Mouse (Mus musculus) spleen, adult 2 months (tissue): ENCODE results near the gene Klrb1b.

Experiments used
- CTCF ChIP-seq: fragments of 200-500 bp; IDR thresholded peaks from 2 replicates; pipeline ENCODE4 v1.5.1; 2011; ENCODE audit warnings: mild to moderate bottlenecking, inconsistent platforms; ENCODE audit not compliant: insufficient read depth, insufficient read length, insufficient replicate concordance; ENCODE audit errors: extremely low read depth
- POLR2A ChIP-seq: fragments of 200-500 bp; IDR thresholded peaks from 2 replicates; pipeline ENCODE4 v1.6.1; 2011; ENCODE audit warnings: low read depth, low read length, inconsistent platforms

DNA sequence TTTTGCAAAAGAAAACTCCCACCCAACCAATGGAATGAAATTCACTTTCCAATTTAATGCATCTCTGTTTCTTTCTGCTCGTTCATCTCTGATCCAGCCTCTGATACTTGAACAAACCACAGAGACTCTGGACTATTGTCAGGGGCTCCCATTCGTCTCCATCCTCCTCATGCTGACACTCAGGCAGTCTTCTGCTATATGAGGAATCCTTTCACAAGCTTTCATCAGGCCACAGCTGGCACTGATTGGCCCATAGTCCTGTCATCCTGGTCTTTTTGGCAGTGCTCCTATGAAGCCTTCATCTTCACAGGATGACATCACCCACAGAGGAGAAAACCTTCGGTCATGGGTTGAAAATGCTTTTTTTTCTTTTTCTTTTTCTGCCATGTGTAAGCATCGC, 58.1 kb downstream of the Klrb1b start:
- TF ChIP-seq CTCF: no peak
- TF ChIP-seq POLR2A: no peak
